Mouse (Mus musculus): Measurements from ENCODE around the gene Fam120a. TPM values are rescaled to one million over a fixed set of nuclear protein-coding genes. Genes with fewer than 3 reads are reported as not detected.

The Fam120a gene
- polyA plus RNA-seq, 1 experiment from 2014 or later = 39.7 TPM

GRCm38 (mm10) chr13:48958608-48959007 is 9.2 kb downstream of the Fam120a start:
- DNase-seq (ENCODE audit: low spot score) (peak; percentile 50), ATAC-seq (ENCODE audit: low read depth) (peak; percentile 7; the same call in 1 of the 2 replicates)
- H3K9me3 ChIP-seq (ENCODE audit: control insufficient read depth, low read length) = no peaks in the 10 kb centered on the region
- 0 out of 2 replicates have a peak overlapping the region, but pooled peaks have one; percentile 5 for H3K27ac ChIP-seq (replicated peaks; ENCODE audit: low read depth, low read length)
- no peaks in the 10 kb centered on the region for H3K36me3 ChIP-seq (ENCODE audit: control insufficient read depth, insufficient read depth, low read length)
- 54% methylated on average over 4 of the region's 4 CpGs for WGBS
- H3K4me1 ChIP-seq (ENCODE audit: control insufficient read depth, insufficient read depth, low read length) = no peaks in the 10 kb centered on the region; the same call in 1 of the 2 replicates
- 0 out of 2 replicates have a peak overlapping the region, but pooled peaks have one; percentile 14 for H3K9ac ChIP-seq (ENCODE audit: low read depth, low read length)
- H3K4me2 ChIP-seq (ENCODE audit: low read depth, low read length) = no peak overlapping the region
- no peak overlapping the region for H3K4me3 ChIP-seq (ENCODE audit: low read depth, low read length)
- H3K27me3 ChIP-seq (replicated peaks; ENCODE audit: control insufficient read depth, insufficient read depth, low read length) = no peaks in the 10 kb centered on the region

GRCm38 (mm10) chr13:48954825-48955224 is 13.0 kb downstream of the Fam120a start:
- Histone ChIP-seq H3K4me2 (ENCODE audit: low read depth, low read length) (no peak overlapping the region), H3K27me3 (replicated peaks; ENCODE audit: control insufficient read depth, insufficient read depth, low read length) (no peaks in the 10 kb centered on the region), H3K9me3 (ENCODE audit: control insufficient read depth, low read length) (no peaks in the 10 kb centered on the region), H3K4me1 (ENCODE audit: control insufficient read depth, insufficient read depth, low read length) (no peaks in the 10 kb centered on the region), H3K9ac (ENCODE audit: low read depth, low read length) (no peak overlapping the region), H3K36me3 (ENCODE audit: control insufficient read depth, insufficient read depth, low read length) (no peaks in the 10 kb centered on the region), H3K4me3 (ENCODE audit: low read depth, low read length) (no peak overlapping the region), H3K27ac (replicated peaks; ENCODE audit: low read depth, low read length) (no peak overlapping the region)
- WGBS = 94% methylated on average over 4 of the region's 4 CpGs
- DNase-seq (ENCODE audit: low spot score) (no peak), ATAC-seq (ENCODE audit: low read depth) (no peak)

- Histone ChIP-seq H3K4me2 (ENCODE audit: low read depth, low read length) (no peak overlapping the region), H3K4me1 (ENCODE audit: control insufficient read depth, insufficient read depth, low read length) (no peaks in the 10 kb centered on the region), H3K27ac (replicated peaks; ENCODE audit: low read depth, low read length) (no peak overlapping the region), H3K4me3 (ENCODE audit: low read depth, low read length) (no peak overlapping the region), H3K9ac (ENCODE audit: low read depth, low read length) (no peak overlapping the region), H3K27me3 (replicated peaks; ENCODE audit: control insufficient read depth, insufficient read depth, low read length) (no peaks in the 10 kb centered on the region), H3K9me3 (ENCODE audit: control insufficient read depth, low read length) (no peaks in the 10 kb centered on the region), H3K36me3 (ENCODE audit: control insufficient read depth, insufficient read depth, low read length) (peaks cover 16% of the 10 kb centered on the region)
- DNase-seq (ENCODE audit: low spot score) (no peak), ATAC-seq (ENCODE audit: low read depth) (no peak)
- 61% methylated on average over 5 of the region's 5 CpGs for WGBS
Measured at GRCm38 (mm10) chr13:48950600-48951241, 17.1 kb downstream of the Fam120a start.

- Histone ChIP-seq H3K9me3 (ENCODE audit: control insufficient read depth, low read length) (no peaks in the 10 kb centered on the region), H3K36me3 (ENCODE audit: control insufficient read depth, insufficient read depth, low read length) (peaks cover 27% of the 10 kb centered on the region), H3K4me3 (ENCODE audit: low read depth, low read length) (no peak overlapping the region), H3K4me1 (ENCODE audit: control insufficient read depth, insufficient read depth, low read length) (no peaks in the 10 kb centered on the region), H3K4me2 (ENCODE audit: low read depth, low read length) (no peak overlapping the region), H3K9ac (ENCODE audit: low read depth, low read length) (no peak overlapping the region), H3K27ac (replicated peaks; ENCODE audit: low read depth, low read length) (no peak overlapping the region), H3K27me3 (replicated peaks; ENCODE audit: control insufficient read depth, insufficient read depth, low read length) (no peaks in the 10 kb centered on the region)
- no peak for DNase-seq (ENCODE audit: low spot score)
- ATAC-seq (ENCODE audit: low read depth) = no peak
- WGBS = 94% methylated on average over 6 of the region's 6 CpGs
Measured at GRCm38 (mm10) chr13:48948951-48949350, 18.9 kb downstream of the Fam120a start.

GRCm38 (mm10) chr13:48944571-48944970 is 23.2 kb downstream of the Fam120a start:
- no peak for DNase-seq (ENCODE audit: low spot score)
- Histone ChIP-seq H3K4me2 (ENCODE audit: low read depth, low read length) (no peak overlapping the region), H3K27ac (replicated peaks; ENCODE audit: low read depth, low read length) (no peak overlapping the region), H3K4me1 (ENCODE audit: control insufficient read depth, insufficient read depth, low read length) (no peaks in the 10 kb centered on the region), H3K36me3 (ENCODE audit: control insufficient read depth, insufficient read depth, low read length) (peaks cover 58% of the 10 kb centered on the region), H3K27me3 (replicated peaks; ENCODE audit: control insufficient read depth, insufficient read depth, low read length) (no peaks in the 10 kb centered on the region), H3K9me3 (ENCODE audit: control insufficient read depth, low read length) (no peaks in the 10 kb centered on the region), H3K4me3 (ENCODE audit: low read depth, low read length) (no peak overlapping the region), H3K9ac (ENCODE audit: low read depth, low read length) (no peak overlapping the region)
- WGBS = 70% methylated on average over 1 of the region's 1 CpGs
- no peak for ATAC-seq (ENCODE audit: low read depth)

- WGBS = 86% methylated on average over 2 of the region's 2 CpGs
- Histone ChIP-seq H3K9ac (ENCODE audit: low read depth, low read length) (no peak overlapping the region), H3K9me3 (ENCODE audit: control insufficient read depth, low read length) (no peaks in the 10 kb centered on the region), H3K4me3 (ENCODE audit: low read depth, low read length) (no peak overlapping the region), H3K4me2 (ENCODE audit: low read depth, low read length) (no peak overlapping the region), H3K4me1 (ENCODE audit: control insufficient read depth, insufficient read depth, low read length) (no peaks in the 10 kb centered on the region), H3K27ac (replicated peaks; ENCODE audit: low read depth, low read length) (no peak overlapping the region), H3K27me3 (replicated peaks; ENCODE audit: control insufficient read depth, insufficient read depth, low read length) (no peaks in the 10 kb centered on the region), H3K36me3 (ENCODE audit: control insufficient read depth, insufficient read depth, low read length) (peaks cover 49% of the 10 kb centered on the region)
- DNase-seq (ENCODE audit: low spot score) (no peak), ATAC-seq (ENCODE audit: low read depth) (no peak)
Measured at GRCm38 (mm10) chr13:48942471-48942870, 25.3 kb downstream of the Fam120a start.

GRCm38 (mm10) chr13:48941773-48942172 is 26.0 kb downstream of the Fam120a start:
- no peak for ATAC-seq (ENCODE audit: low read depth)
- no peak overlapping the region for H3K4me3 ChIP-seq (ENCODE audit: low read depth, low read length)
- WGBS = 51% methylated on average over 3 of the region's 3 CpGs
- no peak overlapping the region for H3K4me2 ChIP-seq (ENCODE audit: low read depth, low read length)
- H3K36me3 ChIP-seq (ENCODE audit: control insufficient read depth, insufficient read depth, low read length) = peaks cover 50% of the 10 kb centered on the region
- no peaks in the 10 kb centered on the region for H3K4me1 ChIP-seq (ENCODE audit: control insufficient read depth, insufficient read depth, low read length)
- H3K27ac ChIP-seq (replicated peaks; ENCODE audit: low read depth, low read length) = no peak overlapping the region
- no peak overlapping the region for H3K9ac ChIP-seq (ENCODE audit: low read depth, low read length)
- no peaks in the 10 kb centered on the region for H3K9me3 ChIP-seq (ENCODE audit: control insufficient read depth, low read length)
- H3K27me3 ChIP-seq (replicated peaks; ENCODE audit: control insufficient read depth, insufficient read depth, low read length) = no peaks in the 10 kb centered on the region
- DNase-seq (ENCODE audit: low spot score) = no peak

GRCm38 (mm10) chr13:48934597-48934996 is 33.2 kb downstream of the Fam120a start:
- H3K27me3 ChIP-seq (replicated peaks; ENCODE audit: control insufficient read depth, insufficient read depth, low read length) = no peaks in the 10 kb centered on the region
- peak; percentile 9 for DNase-seq (ENCODE audit: low spot score)
- peaks cover 48% of the 10 kb centered on the region for H3K36me3 ChIP-seq (ENCODE audit: control insufficient read depth, insufficient read depth, low read length)
- no peak overlapping the region for H3K9ac ChIP-seq (ENCODE audit: low read depth, low read length)
- no peaks in the 10 kb centered on the region for H3K9me3 ChIP-seq (ENCODE audit: control insufficient read depth, low read length)
- H3K4me1 ChIP-seq (ENCODE audit: control insufficient read depth, insufficient read depth, low read length) = no peaks in the 10 kb centered on the region
- no peak overlapping the region for H3K4me2 ChIP-seq (ENCODE audit: low read depth, low read length)
- no peak overlapping the region for H3K27ac ChIP-seq (replicated peaks; ENCODE audit: low read depth, low read length)
- 57% methylated on average over 6 of the region's 6 CpGs for WGBS
- no peak overlapping the region for H3K4me3 ChIP-seq (ENCODE audit: low read depth, low read length)
- no peak for ATAC-seq (ENCODE audit: low read depth)

- Histone ChIP-seq H3K4me2 (ENCODE audit: low read depth, low read length) (no peak overlapping the region), H3K4me3 (ENCODE audit: low read depth, low read length) (no peak overlapping the region), H3K27ac (replicated peaks; ENCODE audit: low read depth, low read length) (no peak overlapping the region), H3K4me1 (ENCODE audit: control insufficient read depth, insufficient read depth, low read length) (no peaks in the 10 kb centered on the region), H3K9ac (ENCODE audit: low read depth, low read length) (no peak overlapping the region), H3K36me3 (ENCODE audit: control insufficient read depth, insufficient read depth, low read length) (peaks cover 54% of the 10 kb centered on the region), H3K27me3 (replicated peaks; ENCODE audit: control insufficient read depth, insufficient read depth, low read length) (no peaks in the 10 kb centered on the region), H3K9me3 (ENCODE audit: control insufficient read depth, low read length) (no peaks in the 10 kb centered on the region)
- 88% methylated on average over 3 of the region's 3 CpGs for WGBS
- no peak for DNase-seq (ENCODE audit: low spot score)
- no peak for ATAC-seq (ENCODE audit: low read depth)
Measured at GRCm38 (mm10) chr13:48932692-48933091, 35.1 kb downstream of the Fam120a start.

Data from embryonic facial prominence, embryonic 14.5 days (tissue).